Mouse (Mus musculus) ovary, postnatal 14 days (tissue): ENCODE results near the gene Morf4l2.
"Not testable (repeated sequence)": the region's sequence is repeated elsewhere in the genome, so short reads cannot be mapped to it uniquely, and the experiment has no call there.

Source experiments
- DNase-seq: peaks from one replicate; pipeline ENCODE4 v3.0.0; 2022; ENCODE audit warnings: low spot score

Morf4l2 gene

DNA sequence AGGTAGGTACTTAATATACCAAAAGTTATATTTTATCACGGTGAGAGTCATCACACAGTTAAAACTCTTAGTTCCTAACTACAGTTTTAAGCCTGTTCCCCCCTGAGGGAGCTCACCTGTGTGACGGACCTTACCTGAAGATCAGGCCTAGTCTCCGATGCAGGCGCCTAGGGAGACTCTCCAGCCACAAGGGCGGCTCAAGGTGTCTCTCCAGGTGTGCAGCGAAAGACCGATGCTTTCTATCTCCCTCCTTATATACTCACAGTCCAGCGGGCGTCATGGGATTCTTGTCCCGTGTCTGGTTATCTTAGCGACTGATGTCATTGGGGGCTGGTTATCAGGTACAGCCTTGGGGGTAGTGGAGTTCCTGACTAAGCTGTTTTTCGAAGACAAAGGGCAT lies at the start of gene Morf4l2:
Gene Morf4l2, minus strand, starts transcription at position 232 of the 400 bp plus-strand sequence.
- no peak for DNase-seq

DNA sequence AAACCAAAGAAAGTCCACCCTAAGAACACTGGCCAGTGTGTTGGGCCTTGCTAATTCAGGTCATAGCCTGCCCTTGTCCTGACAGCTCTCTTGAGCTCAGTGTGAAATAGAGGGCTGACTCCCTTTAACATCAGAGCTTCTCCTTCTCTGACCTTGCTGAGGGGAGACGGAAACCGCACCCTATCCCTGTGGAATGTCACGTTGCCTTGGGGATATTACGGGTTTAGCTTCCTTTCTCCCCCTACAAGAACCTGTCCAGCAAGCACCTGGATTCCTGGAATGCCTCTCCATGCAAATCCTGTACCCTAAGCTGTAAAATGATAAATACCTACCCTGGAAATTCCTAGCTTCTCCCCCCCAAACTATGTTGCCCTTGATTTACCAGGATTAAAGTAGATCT lies 46.0 kb upstream of the Morf4l2 start:
- DNase-seq = no peak

DNA sequence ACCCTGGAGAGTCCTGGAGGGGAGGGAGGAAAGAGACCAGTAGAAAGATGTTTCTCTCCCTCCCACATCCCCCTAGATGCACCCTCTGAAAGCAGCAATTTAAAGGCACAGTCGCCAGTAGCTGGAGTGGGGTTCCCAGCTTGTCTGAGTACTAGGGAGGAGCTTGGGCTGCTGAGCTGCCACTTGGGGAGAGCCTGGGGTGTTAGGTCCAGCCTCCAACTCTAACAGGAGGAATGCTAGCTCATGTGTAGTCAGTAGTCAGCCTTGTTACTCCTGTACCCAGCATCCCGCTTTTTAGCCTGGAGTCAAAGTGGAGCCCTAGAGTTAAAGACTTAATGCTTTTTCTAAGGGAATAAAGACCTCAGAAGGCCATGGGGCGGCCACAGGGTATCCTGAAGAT lies 36.6 kb upstream of the Morf4l2 start, which contains the start of gene Glra4:
Gene Glra4, minus strand, starts transcription at position 101 of the 400 bp plus-strand sequence.
- DNase-seq = no peak

DNA sequence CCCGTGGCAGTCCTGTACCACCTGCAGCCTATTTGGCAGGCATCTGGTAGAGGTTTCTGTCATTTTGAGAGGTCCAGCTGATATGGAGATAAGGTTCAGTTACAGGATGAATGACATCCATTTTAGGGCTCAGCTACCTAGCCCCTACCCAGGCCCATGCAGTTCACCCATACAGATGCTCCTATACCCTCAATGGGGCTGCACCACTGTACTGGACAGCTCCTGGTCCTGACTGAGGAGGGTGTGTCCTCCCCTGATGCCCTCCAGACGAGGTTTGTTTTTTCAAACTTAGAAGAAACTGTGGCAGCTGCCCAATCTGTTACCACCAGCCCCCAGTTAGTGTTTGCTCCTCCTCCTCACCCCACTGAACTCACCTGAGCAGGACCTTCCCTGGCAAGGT lies 35.8 kb upstream of the Morf4l2 start:
- DNase-seq = no peak

DNA sequence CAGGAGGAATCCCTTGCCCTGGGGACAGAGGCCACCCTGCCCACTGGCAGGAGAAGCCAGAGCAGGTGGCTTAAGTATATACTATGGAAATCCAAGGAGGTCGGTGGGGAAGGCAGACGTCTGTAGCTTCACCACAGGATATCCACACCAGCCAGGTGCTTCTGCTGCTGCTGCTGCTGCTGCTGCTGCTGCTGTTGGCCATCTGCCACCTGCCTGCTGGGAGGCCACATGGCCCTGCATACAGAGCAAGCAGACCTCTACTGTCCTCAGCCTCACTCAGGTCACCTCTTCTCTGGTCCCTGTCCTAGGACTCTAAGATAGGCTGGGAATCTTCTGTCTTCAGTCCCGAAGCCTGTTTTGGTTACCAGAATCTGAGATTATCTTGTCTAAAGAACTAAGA lies 34.6 kb upstream of the Morf4l2 start:
- no peak for DNase-seq

DNA sequence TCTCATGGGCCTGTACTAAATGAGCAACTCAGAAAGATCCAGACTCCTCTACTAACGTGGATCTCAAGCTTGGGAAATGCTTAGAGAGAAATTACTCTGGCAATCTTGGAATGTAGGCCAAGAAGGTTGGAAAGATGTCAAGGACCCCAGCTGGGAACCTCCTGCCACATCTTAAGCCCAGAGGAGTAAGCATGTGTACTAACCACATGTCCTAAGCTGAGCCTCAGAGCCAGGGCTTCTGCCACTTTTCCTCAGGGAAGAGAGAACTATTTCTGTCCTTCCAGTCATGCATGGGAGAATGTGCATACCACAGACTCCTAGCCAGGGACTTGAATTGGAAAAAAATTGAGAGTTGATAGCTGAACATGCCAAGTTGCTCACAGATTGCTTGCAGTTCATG lies 29.5 kb upstream of the Morf4l2 start:
- DNase-seq = no peak

DNA sequence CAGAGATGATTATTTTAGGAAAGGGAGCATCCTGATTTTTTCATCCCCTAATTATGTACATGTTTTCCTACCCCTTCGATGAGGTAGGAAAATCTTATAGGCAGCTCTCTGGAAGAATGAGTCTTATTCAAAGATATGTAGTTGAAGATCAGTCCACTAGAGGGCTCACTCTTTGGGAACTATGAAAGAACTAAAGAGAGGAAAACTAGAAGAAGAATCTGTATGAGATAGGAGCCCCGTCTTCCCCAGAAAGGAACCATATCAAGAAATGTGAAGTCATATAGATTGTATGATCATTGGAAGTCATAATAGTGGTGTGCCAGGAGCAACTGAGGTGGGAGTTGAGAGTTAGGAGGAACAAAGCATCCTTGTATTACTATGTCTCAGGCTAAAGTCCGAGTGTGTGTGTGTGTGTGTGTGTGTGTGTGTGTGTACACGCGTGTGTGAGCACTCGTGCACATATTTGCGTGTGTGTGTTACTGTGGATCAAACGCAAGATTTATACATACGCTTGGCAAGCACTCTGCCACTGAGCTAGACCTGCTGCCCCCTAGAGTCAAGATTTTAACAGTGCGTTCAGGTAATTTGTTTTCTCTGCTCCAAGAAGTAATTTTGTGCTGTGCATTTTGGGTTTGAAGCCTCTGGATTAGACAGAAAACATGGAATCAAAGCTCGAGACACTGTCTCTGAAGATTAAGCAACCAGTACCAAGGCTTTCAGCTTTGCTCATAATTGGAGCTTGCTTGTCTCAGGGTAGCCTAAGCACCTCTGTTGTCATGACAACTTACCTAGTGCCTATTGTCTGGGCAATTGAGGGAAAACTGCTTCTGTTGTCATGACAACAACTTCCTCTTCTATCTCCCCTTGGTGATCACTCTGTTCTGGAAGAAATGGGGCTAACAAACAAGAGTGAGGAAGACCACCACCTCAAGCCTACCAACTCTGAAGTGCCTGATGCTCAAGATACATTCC lies 17.9 kb upstream of the Morf4l2 start:
- DNase-seq = no peak

DNA sequence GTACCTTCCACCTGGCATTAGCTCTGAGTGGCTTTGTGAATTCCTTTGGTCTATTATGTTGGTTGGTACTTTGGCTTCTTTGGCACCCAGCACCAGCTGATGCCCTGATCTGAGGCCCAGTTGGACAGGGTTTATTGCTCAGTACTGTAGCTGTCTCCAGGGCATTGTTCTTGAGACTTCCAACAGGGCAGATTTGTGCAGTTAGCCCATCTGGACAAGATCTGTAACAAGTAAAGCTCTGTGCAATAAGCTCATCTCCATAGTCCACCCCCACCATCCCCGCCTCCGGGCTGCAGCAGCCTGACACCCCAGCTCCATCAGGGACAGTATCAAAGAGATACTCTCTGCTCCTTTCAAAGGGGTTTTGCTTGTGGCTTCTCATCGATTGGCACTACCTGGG lies 12.0 kb upstream of the Morf4l2 start:
- no peak for DNase-seq

DNA sequence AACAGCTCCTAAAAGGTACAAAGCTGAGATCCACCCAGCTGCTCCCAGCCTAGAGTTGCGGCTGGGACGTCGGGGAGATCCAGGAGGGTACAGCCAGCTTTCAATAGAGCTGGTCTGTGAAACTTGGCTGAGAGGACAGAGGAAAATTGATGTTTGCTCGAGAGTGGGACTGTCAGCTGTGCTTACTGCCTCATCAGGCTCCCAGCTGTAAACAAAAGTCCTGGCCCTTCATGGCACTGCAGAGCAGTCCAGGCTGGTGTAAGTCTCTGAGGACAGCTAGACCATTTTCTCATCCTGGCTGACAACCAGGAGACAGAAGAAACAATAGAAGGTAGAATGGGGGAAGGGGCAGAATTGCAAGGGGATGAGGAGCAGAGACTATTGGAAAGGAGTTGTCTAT lies 5.8 kb upstream of the Morf4l2 start:
- no peak for DNase-seq

DNA sequence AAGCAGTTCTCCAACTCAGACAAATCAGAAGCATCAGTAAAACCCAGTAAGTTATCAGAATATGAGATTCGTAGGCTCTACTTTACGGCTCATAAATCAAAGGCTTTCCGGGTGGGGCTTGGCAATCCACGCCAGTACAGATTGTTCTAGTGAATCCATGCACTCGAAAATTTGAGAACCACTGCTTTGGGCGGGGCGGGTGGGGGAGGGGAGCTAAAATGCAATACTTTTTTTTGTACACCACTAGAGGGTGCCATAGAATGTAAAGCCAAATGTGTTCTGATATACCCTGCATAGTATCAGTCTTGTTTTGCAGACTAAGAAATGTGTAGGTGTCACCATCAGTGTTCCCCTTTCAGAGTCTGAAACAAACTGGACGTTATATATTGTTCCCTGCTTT lies 1.2 kb upstream of the Morf4l2 start:
- no peak for DNase-seq

DNA sequence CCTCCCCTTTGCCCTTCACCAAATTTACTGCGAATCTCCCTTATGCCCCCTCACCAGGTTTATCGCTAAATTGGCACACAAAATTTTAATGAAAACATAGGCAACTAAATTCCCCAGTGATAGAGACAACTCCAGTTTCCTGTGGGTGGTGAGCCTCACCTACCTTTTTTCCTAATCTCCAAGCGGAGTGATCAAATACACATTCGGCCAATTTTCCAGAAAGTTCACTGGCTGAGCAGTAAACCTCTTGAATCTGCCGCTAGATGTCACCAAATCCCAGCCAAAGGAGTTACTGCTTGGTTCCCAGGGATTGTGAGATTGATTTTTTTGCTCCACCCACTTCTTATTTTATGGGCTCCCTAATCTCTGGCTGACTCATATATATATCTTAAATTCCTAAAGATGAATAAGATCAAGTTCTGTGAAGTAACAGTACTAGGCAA lies 808 bp downstream of the Morf4l2 start:
- peak; percentile 25 for DNase-seq

DNA sequence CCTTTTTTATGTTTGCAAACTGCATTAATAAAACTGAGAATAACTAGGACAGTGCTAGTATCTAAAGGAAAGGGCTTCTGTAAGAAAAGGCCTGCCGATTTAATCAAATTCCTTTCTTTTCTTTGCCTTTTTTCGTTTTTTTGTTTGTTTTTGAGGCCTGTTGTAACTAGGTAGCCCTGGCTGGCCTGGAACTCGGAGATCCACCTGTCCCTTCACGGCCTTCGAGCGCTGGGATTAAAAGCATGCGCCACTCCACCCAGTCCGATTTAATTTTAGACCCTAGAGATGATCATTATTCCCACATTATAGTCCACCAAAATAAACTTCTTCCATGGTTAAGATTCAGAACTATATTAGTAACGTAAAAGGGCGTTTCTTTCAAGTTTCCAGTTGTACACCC lies 1.2 kb downstream of the Morf4l2 start:
- DNase-seq = no peak

DNA sequence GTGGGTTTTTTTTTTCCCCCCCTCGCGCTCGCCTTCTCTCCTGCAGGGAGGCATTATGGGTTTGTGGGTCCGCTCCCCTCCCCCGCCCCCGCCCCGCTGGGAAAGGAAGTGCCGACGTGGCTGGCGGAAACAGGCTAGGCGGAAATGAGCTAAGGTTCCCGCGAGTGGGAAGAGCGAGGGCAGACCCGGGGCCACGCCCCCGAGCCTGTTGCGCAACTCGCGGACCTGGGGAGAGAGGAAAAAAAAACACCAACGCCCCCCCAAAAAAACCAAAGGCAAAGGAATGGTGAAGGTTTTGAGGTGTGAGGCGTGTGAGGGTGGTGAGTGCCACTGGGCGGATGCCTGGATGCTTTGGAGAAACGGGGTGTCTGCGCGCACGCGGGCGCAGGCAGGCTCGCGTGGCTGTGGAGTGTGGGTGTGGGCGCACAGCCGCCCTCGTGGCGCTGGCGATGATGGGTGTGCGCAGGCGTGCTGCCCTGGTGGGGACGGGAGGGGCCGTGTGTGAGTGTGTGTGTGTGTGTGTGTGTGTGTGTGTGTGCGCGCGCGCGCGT lies 1.8 kb downstream of the Morf4l2 start:
- peak; percentile 60 for DNase-seq

DNA sequence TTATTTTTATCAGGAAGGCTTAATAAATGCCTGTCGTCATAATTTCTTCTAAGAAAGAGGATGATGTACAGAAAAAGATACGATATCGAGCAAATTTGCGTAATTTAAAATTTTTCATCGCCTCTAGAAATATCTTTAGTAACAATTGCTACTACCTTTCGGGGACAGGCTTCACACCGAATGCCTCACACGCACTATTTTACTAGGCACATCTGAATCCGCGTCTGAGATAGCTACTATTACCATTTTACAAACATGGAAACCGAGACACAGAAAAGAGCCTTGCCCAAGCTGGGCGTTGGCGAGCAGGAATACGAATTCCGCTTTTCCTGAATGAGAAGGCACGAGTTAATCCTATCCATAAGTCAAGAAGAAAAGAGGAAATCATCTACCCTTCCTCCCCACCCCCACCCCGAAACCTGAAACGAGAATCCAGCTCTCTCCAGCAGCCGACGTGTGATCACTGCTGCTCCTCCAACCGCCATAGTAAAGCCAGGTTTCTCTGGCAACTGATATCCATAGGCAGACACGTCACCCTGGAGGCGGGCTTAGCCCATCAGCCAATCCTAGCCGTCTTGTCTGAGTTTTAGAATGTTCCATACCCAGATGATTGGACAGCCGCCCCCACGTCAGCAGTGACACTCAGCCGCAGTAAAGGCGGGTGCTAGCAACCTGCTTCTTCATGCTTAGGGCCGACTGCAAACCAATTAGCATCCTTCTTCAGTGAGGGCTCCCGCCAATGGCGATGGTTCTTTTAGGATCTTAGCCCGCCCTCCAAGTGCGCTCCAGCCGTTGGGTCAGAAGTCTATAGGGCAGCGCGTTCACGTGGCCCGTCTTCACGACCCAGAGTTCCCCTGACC lies 2.5 kb downstream of the Morf4l2 start:
- peak; percentile 64 for DNase-seq

DNA sequence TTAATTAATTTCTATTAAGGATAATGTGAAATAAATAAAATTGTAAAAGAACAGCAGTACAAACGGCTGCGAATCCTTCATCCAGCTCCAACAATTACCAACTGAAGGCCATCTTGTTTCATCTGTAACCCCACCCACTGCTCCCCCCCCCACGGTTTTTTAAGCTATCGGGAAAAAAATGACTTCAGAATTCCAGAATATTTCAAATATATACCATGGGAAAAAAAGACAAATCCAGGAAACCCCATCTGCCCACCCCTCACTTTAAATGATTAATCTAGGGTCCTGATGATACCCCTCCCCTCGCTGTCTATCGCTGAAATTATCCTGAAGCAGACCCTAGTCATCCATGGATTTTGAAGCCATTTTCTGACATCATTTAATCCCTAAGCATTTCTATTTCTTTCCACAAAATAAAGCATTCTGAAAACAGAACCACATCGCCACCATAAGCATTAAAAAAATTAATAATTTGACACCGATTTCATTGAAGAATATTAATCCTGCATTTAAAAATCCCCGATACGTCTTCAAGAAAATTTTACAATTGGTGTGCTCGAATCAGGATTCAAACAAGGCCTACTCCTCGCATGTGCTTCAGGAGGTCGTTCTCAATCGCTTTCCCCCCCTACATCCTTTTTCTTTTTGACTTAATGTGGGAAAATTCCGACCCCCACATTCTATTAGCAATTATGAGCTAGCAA lies 3.3 kb downstream of the Morf4l2 start:
- DNase-seq = no peak

DNA sequence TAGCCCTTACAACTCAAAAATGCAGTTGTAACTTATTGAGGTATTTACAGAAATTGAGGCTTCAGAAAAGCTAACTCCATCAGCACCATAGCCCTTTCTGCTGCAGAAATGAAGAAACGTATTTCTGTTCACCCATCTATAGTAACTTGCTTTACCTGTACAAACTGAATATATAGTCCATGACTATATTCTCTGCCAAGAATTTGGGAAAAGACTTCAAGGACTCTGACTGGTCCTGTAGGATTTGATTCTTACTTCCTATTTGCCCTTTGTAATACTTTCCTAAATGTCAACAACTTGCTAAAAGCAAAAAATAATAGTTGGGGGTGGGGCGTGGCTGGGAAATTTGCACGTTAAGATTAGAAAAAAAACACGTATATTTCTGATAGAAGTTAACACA lies 11.5 kb downstream of the Morf4l2 start:
- DNase-seq = no peak

DNA sequence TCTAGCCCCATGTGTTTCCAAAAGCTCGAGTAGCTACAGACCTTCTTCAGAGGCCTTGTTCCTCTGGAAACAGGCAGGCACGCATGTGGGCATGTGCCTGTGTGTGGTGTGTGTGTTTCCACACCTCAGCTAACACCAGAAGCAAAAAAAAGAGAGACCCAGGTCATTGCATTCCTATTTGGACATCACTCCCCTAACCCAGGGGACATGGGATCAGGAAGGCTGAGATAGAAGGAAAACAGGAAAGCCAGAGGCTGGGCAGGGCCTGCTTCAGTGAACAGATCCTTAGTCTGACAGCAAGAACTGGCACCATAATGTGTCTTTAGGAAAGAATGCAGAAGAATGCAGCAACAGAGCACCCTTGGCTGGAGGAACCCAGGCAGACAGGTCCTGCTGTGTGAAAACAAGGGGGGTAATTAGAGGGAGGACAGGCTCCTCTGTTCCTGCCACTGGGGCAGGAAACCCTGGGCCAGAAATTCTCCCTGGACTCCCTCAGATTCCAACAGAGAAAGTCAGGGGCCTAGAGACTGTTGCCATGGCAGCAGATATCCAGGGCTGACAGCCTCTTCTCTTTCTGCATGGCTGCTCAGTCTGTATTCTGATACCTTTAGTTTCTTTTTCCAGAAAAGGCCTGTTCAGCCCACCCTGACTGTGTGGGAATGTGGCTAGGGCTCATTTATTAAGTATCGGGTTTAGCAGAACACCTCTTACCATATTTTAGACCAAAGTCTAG lies 28.6 kb downstream of the Morf4l2 start:
- DNase-seq = not testable (repeated sequence)

DNA sequence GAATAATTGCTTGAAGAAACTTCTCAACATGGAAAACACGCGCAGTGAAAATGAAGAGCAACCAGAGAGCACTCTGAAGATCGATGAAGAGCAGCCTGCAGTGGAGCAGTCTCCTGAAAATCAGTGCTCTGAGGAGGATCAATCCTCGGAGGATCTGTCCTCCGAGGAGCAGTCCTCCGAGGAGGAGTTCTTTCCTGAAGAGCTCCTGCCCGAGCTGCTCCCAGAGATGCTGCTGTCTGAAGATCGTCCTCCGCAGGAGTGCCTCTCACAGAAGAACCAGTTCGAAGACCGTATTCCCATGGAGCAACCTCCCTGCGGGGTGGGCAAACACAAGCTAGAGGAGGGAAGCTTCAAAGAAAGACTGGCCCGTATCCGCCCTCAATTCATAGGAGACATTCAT lies 34.7 kb downstream of the Morf4l2 start:
- DNase-seq = no peak

DNA sequence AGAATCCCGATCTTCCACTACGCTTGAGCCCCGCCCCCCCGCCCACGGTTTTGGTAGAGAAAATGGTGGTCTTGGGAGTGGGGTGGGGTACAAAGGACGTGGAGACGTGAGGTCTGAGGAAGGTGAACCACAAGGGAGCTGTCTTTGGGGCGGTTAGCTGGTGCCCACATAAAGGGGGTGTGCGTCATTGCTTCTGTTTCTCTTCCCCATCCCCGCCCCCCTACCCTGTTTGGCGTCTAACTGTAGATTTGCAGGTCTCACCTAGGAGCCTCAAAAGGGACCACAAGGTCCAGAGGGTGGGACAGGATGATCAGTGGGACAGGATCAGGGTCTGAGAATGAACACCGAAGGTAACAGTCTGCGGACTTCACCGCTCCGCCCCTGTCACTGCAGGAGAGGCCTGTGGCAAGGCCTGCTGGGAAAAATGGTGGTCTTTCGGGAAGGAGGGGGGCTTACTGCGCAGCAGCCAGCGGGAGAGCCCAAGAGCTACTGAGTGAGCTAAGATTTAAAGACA lies 35.3 kb downstream of the Morf4l2 start:
- DNase-seq = peak; percentile 24

DNA sequence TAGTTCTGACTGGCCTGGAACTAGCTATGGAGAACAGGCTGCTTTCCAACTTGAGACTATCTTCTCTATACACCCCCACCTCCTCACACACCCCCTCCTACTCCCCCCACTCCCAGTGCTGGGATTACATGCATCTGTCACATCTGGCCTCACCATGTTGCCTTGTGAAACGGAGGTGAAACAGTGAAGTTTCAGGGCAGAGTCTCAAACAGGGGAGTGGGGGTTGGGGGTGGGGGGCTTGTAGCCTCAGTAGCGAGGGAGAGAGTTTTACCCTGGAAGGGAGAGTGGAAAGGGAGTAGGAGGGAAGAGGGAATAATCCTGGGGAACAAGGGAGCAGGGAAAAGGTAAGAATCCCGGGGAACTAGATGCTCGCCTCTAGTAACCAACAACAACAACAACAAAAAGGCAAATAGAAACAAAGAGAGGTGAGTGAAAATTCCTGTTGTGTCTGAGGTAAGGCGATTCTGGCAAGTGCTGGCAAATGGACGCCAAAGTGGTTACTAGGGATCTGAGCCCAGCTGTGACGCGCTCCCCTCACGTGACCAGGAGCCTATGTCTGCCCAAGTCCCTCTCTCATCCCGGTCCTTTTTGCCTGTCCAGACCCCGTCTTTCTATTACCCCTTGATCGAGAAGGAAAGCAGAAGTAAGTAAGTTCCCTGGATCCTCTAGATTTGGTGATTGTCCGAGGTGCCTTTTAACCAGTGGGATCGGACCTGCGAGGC lies 35.9 kb downstream of the Morf4l2 start, which contains the start of gene Tceal1:
Gene Tceal1, plus strand, starts transcription at position 537 of the 722 bp plus-strand sequence.
- peak; percentile 44 for DNase-seq
